Mouse (Mus musculus) liver, embryonic 14.5 days (tissue): ENCODE measurements around the gene Cep152.

Source experiments
- CTCF ChIP-seq: IDR thresholded peaks from 2 replicates; pipeline ENCODE4 v1.5.1; 2016; ENCODE audit warnings: antibody characterized with exemption, low read depth, control low read depth
- EP300 ChIP-seq: IDR thresholded peaks from 2 replicates; pipeline ENCODE4 v1.6.1; 2016; ENCODE audit warnings: antibody characterized with exemption, low read depth

GRCm38 (mm10) chr2:125665909-125666308 lies 41.0 kb upstream of the Cep152 start:
- no peak for TF ChIP-seq CTCF
- peak; percentile 78 for TF ChIP-seq EP300
